Mouse (Mus musculus) natural killer cell, adult 2 months (primary cell): ENCODE data around the gene Kir3dl2.
"Not testable (repeated sequence)": the region's sequence is repeated elsewhere in the genome, so short reads cannot be mapped to it uniquely, and the experiment has no call there.

ENCODE experiments used
- DNase-seq, 2 experiments: peaks; one replicate each; pipeline ENCODE4 v3.0.0; 2022; ENCODE audit warnings: low spot score in 2 of 2

The Kir3dl2 gene

GRCm38 (mm10) chrX:136543956-136544355 lies at the start of gene Kir3dl2:
Gene Kir3dl2, minus strand, starts transcription at chrX:136544056.
- DNase-seq = not testable (repeated sequence)

- DNase-seq = no peak
Observed at GRCm38 (mm10) chrX:136590897-136591257, 47.0 kb upstream of the Kir3dl2 start.

- no peak for DNase-seq
Observed at GRCm38 (mm10) chrX:136590199-136590896, 46.5 kb upstream of the Kir3dl2 start, which contains the start of gene Tceal3. Gene Tceal3, plus strand, starts transcription at chrX:136590842.

GRCm38 (mm10) chrX:136584617-136585016 lies 40.8 kb upstream of the Kir3dl2 start:
- no peak for DNase-seq

GRCm38 (mm10) chrX:136569094-136569493 lies 25.2 kb upstream of the Kir3dl2 start:
- DNase-seq = not testable (repeated sequence)

GRCm38 (mm10) chrX:136517699-136518098 lies 26.2 kb downstream of the Kir3dl2 start, which contains the start of gene Kir3dl1:
Gene Kir3dl1, plus strand, starts transcription at chrX:136517999.
- DNase-seq = peak in 1 of 2 experiments; percentile 21
